Mouse (Mus musculus) layer of hippocampus, postnatal 10 days (tissue): Measurements from ENCODE around the gene Mxd4. TPM values are rescaled to one million over a fixed set of nuclear protein-coding genes. Genes with fewer than 3 reads are reported as not detected.

ENCODE experiments used
- DNase-seq, 2 experiments: peaks; one replicate each; pipeline ENCODE4 v3.0.0; 2021; ENCODE audit warnings: low spot score in 2 of 2
- long read RNA-seq: library from polyadenylated mRNA; stranded (forward); transcript quantifications from one replicate; pipeline ENCODE4 v2.0.0, GENCODE M21; 2023
- total RNA-seq, 2 experiments: library from RNA; stranded (reverse); gene quantifications; 2 replicates each; pipeline ENCODE4 v1.2.3; 2021

Mxd4 gene
- total RNA-seq = 10 to 100 TPM; 64.1 to 69.0 TPM
- long read RNA-seq, transcript Mxd4-201 (6 exons, 3,872 nt) = major isoform, 11 of 36 reads
- long read RNA-seq, partial matches to known transcripts = 3 of 36 reads
- long read RNA-seq, other reads (novel, unspliced or antisense) = 22 of 36 reads

DNA sequence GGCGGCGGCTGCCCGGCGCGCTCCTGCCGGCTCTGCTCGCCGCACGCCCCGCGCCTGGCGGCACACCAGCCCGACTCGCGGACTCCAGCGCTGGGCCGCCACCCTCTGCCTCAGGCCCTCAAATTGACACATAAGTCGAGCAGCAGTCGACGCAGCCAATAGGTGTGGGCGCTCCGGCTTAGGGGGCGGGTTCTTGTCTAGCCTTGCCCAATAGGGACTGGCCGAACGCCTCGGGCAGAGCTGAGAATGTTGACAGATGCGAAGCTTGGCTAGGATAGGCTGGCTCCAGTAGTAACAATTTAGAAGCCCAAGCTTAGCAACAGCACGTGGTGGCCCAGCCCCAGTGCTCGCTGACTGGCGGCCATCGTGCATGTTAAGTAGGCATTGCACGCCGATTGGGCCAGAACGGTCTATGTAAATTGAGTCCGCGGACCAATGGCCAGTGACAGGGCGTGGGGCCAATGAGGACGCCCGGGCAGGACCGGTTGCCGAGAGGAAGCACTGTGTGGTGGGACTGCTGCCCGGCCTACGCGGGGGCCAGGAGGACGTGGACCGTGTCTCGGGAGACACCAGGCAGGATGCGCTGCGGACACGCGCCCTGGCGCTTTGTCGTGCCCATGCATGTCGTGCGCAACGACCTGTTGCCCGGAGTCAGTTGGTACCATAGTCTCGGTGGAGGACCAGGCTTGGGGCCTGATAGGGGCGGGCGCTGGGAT lies at the start of gene Mxd4:
Gene Mxd4, minus strand, starts transcription at position 120 of the 716 bp plus-strand sequence.
- DNase-seq = peak; percentile 98 to 99

GRCm38 (mm10) chr5:34235898-34236420 lies 48.4 kb upstream of the Mxd4 start:
- no peak for DNase-seq

DNA sequence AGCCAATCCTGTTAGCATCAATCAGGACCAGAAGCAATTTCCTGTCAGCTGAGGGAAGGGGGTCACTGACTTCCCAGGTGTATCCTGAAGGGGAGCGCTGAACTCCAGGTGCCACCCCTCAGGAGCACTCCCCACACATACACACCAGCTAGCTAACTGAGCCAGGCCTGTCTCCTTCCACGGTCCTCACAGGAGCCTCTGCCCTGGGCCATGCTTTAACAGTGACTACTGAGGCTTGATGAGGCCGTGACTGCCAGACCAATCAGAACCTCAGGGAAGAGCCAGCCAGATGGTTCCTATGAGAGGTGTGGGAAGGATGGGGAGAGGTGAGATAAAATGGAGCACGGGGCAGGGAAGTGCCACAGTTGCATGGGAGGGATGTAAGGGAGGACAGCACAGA lies 47.5 kb upstream of the Mxd4 start:
- DNase-seq = no peak

GRCm38 (mm10) chr5:34233221-34233515 lies 45.6 kb upstream of the Mxd4 start:
- no peak for DNase-seq

DNA sequence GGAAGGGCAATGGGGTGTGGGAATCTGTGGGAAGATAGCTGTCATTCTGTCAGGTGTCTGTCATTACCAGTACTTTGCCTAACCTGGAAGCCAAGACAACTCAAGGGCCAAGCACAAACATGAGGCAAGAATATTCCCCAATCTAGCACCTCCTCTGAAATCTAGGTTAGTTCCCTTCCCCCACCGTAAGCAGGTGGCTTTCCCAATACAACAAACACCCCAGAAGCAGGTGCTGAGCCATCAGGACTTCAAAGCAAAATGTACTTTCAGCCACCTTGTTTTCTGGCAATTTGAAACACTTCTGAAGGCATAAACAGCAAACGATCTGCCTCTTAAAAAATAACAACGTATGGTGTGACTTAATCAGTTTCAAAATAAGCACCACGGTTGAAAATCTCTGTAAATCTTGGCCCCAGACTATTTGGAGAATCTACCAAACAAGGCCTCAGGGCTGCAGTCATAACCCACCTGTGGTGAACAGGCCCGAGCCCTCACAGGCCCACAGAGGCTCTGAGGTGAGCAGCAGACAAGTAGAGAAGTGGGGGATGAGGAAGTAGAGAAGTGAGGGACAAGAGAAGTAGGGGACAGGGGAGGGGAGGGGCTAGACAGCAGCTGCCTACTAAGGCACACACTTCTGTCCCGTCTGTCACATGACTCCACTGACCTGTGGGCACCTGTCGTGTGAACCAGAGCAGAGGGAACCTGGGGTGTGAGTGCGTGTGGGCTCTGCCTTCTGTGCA lies 45.1 kb upstream of the Mxd4 start:
- DNase-seq = no peak

GRCm38 (mm10) chr5:34231901-34232300 lies 44.4 kb upstream of the Mxd4 start:
- DNase-seq = no peak

- no peak for DNase-seq
These were observed 43.3 kb upstream of the Mxd4 start for GRCm38 (mm10) chr5:34230599-34231485.

- no peak for DNase-seq
These were observed 42.0 kb upstream of the Mxd4 start for GRCm38 (mm10) chr5:34229503-34229902.

DNA sequence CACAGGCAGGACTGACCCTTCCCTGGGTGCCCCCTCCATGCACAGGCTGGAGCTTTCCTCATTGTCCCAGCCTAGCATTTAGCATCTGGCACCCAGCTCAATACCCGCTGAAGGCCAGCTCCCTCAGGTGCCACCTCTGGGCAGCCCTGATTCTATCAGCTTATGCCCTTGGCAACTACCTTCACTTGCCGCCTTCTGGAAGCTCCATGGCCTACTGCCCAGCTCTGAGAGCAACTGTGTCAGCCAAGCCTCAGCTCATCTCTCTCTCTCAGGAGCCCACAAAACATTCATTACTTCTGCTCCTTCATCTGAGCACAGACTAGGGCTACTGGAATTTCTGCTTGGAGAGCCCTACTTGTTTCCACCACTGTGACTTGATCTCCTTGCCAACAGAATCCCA lies 38.0 kb upstream of the Mxd4 start:
- DNase-seq = no peak

GRCm38 (mm10) chr5:34224515-34224914 lies 37.0 kb upstream of the Mxd4 start:
- DNase-seq = no peak

DNA sequence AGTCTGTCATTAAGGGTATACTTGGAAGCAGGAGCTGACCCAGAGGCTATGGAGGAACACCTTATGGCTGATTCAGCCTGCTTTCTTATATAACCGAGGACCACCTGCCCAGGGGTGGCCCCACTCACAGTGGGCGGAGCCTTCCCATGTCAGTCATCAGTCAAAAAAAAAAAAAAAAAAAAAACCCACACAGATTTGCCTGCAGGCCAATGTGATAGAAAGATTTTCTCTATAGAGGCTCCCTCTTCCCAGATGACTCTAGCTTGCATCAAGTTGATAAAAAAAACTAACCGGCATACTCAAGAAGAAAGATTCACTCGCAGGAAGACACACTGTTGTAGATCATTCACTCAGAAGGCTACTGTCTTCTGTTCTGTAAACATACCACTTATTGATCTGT lies 32.5 kb upstream of the Mxd4 start:
- no peak for DNase-seq

- DNase-seq = no peak
These were observed 31.2 kb upstream of the Mxd4 start for GRCm38 (mm10) chr5:34218672-34219071.

DNA sequence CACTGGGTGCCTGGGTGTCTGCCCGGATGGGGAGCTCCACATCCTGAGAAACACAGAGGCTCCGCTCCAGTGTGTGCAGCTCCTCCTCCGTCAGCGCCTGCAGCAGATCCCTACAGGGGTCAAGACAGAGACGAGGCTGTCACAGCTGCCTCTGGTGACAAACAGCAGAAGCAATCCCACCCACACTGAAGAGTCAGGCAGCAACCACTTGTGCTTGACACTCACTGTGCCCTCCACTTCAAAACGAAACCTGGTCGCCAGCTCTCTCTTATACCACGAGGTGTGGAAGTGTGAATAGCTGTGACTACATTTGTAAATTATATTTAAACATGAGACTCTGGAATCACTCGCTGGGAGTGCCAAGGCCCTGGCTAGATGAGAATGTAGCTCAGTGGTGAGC lies 30.2 kb upstream of the Mxd4 start:
- no peak for DNase-seq

DNA sequence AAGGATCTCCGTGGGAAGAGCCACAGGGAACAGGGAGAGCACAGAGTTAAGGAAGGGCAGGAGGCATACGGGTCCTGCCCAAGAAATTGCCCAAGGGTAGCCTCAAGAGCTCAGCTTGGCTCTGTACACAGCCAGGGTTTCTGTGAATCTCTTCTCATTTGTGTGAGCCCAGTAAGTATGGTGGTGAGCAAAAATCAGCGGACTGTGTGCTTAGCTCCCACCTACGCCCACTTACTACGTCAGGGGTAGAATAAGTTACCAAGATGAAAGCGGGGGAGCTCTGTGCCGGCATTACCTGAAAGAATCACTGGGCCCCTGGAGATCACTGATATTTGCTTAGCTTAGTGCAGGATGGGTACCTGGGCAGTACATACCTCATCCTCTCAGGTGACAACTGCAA lies 28.5 kb upstream of the Mxd4 start:
- no peak for DNase-seq

DNA sequence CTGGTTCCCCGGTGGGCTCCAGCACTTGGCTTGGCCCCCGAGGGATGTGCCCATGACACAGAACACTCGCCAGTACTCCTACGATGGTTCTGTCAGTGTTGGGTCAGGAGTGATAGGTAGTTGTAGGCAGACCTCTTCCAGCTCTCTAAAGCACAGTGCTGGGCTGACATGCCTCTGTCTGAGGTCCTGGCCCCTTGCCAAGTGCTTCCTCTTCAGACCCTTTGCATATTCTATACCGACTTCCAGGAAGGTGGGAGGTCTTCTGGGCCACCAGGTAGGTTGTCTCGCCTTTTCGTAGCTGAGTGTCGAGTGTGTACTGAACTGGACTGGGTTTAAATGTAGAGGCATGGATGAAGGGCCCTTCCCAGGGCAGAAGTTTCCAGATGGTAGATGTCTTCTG lies 26.1 kb upstream of the Mxd4 start:
- no peak for DNase-seq

- peak; percentile 78 to 82 for DNase-seq
These were observed 22.8 kb upstream of the Mxd4 start for GRCm38 (mm10) chr5:34210279-34210678.

DNA sequence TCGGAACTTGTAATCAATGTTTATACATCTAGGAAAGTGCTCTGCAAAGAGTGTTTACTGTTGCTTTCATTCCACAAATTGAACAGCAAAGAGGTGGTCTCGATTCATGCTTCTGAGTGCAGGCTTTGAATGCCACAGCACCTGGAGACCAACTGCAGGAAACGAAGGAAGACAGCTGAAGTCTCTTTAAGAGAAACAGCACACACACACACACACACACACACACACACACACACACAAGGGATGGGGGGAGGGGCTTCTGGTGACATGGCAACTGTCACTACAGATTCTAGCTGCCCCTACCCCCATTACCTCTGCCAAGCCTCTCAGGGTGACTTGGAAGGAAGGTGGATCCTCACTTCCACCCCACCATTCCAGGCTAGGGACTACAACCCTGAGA lies 20.0 kb upstream of the Mxd4 start:
- no peak for DNase-seq

DNA sequence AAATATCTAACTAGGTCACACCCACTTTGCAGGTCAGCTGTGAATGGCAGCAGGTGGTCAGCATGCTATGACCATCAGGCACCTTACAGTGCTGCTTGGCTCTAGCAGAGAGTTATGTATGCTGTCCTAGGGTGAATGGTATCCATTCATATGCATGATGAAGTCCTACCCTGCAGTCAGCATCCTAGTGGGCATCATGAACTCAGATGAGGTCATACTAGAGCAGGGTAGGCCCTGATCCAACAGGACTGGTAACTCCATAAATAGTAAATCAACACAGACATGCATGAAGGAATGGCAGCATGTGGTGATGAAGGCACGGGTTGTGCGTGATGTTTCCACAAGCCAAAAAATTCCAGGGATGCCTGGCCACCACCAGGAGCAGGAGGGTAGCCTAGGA lies 18.3 kb upstream of the Mxd4 start:
- no peak for DNase-seq

GRCm38 (mm10) chr5:34204911-34205310 lies 17.4 kb upstream of the Mxd4 start:
- DNase-seq = no peak

DNA sequence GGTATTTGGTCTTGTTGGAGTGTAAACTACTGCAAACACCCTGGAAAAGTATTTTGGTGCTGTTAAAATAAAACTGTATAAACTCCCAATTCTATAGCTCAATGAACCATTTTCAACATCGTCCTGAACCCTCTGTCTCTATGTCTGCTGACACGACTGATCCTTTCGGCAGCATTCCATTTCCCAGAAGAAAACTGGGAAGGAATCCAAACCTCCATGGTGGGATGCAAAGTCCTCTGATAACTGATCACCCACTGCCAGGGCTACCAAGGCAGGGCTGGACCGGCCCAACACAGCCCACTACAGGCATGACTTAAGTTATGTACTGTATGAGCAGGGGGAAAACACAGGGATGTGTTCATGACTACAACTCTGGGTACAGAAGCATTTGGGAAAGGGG lies 14.5 kb upstream of the Mxd4 start:
- no peak for DNase-seq

DNA sequence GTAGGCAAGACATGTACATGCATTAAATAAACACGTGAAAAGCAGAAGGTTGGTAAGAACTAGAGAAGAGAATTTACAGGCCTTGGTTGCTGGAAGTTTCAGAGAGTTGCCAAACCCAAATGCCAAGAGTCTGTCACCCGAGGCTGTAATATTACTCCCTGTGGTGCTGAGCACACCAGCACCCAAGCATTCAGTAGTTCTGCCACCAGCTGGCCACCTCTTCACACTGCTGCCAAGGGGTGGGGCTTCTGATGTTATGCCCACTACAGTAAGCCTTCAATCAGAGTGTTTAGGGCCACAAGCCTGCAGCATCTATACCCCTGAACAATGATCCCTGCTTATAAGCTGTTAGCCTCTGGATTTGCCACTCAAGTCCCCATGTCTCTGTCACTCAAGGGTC lies 13.9 kb upstream of the Mxd4 start:
- no peak for DNase-seq

GRCm38 (mm10) chr5:34198615-34199014 lies 11.1 kb upstream of the Mxd4 start:
- DNase-seq = no peak
